Mouse (Mus musculus) gastrocnemius, postnatal 10 days (tissue): ENCODE data around the gene Ermard. TPM values are rescaled to one million over a fixed set of nuclear protein-coding genes. Genes with fewer than 3 reads are reported as not detected.
"Not testable (repeated sequence)": the region's sequence is repeated elsewhere in the genome, so short reads cannot be mapped to it uniquely, and the experiment has no call there.

Experiments used
- DNase-seq: peaks from one replicate; pipeline ENCODE4 v3.0.0; 2021; ENCODE audit warnings: mixed read lengths
- long read RNA-seq, 2 experiments: library from polyadenylated mRNA; stranded (forward); transcript quantifications; one replicate each; pipeline ENCODE4 v2.0.0; 2021
- total RNA-seq, 2 experiments: library from RNA; stranded (reverse); gene quantifications; 2 replicates each; pipeline ENCODE4 v1.2.3; 2021

Gene Ermard
- 10 to 100 TPM; 24.7 to 41.4 TPM for total RNA-seq
- long read RNA-seq, experiment 1, partial matches to known transcripts: 2 of 15 reads
- long read RNA-seq, experiment 1, other reads (novel, unspliced or antisense): 13 of 15 reads
- long read RNA-seq, experiment 2, partial matches to known transcripts: 1 of 13 reads
- long read RNA-seq, experiment 2, other reads (novel, unspliced or antisense): 8 of 13 reads

GRCm38 (mm10) chr17:15041175-15041729, at the start of gene Ermard, which contains the start of the genes Tcte3 and Gm3448:
Gene Ermard, plus strand, starts transcription at chr17:15041208.
Gene Tcte3, minus strand, starts transcription at chr17:15041488.
Gene Gm3448, minus strand, starts transcription at chr17:15041537.
- DNase-seq: peak; percentile 15

- not testable (repeated sequence) for DNase-seq
Observed at GRCm38 (mm10) chr17:14992522-14993138, 48.4 kb upstream of the Ermard start.

- not testable (repeated sequence) for DNase-seq
Observed at GRCm38 (mm10) chr17:14993139-14993832, 47.7 kb upstream of the Ermard start.

- DNase-seq: not testable (repeated sequence)
Observed at GRCm38 (mm10) chr17:14994140-14994539, 46.9 kb upstream of the Ermard start.

GRCm38 (mm10) chr17:15000047-15000446, 41.0 kb upstream of the Ermard start:
- not testable (repeated sequence) for DNase-seq

GRCm38 (mm10) chr17:15009088-15009487, 31.9 kb upstream of the Ermard start:
- not testable (repeated sequence) for DNase-seq

GRCm38 (mm10) chr17:15009706-15010413, 31.1 kb upstream of the Ermard start, which contains the start of gene Gm3435:
Gene Gm3435, plus strand, starts transcription at chr17:15010176.
- DNase-seq: not testable (repeated sequence)

GRCm38 (mm10) chr17:15021503-15022220, 19.3 kb upstream of the Ermard start:
- DNase-seq: not testable (repeated sequence)

- not testable (repeated sequence) for DNase-seq
Observed at GRCm38 (mm10) chr17:15023878-15024492, 17.0 kb upstream of the Ermard start.

GRCm38 (mm10) chr17:15024502-15025193, 16.4 kb upstream of the Ermard start:
- DNase-seq: not testable (repeated sequence)

GRCm38 (mm10) chr17:15025513-15025912, 15.5 kb upstream of the Ermard start:
- DNase-seq: not testable (repeated sequence)

- DNase-seq: not testable (repeated sequence)
Observed at GRCm38 (mm10) chr17:15031414-15031813, 9.6 kb upstream of the Ermard start.

GRCm38 (mm10) chr17:15040455-15040854, 553 bp upstream of the Ermard start:
- DNase-seq: not testable (repeated sequence)

- DNase-seq: not testable (repeated sequence)
Observed at GRCm38 (mm10) chr17:15050338-15050737, 9.3 kb downstream of the Ermard start.

- DNase-seq: not testable (repeated sequence)
Observed at GRCm38 (mm10) chr17:15052766-15053165, 11.8 kb downstream of the Ermard start.

GRCm38 (mm10) chr17:15053183-15053828, 12.3 kb downstream of the Ermard start:
- DNase-seq: not testable (repeated sequence)

GRCm38 (mm10) chr17:15053829-15054200, 12.8 kb downstream of the Ermard start:
- peak; percentile 0 for DNase-seq

GRCm38 (mm10) chr17:15055925-15056324, 14.9 kb downstream of the Ermard start:
- peak; percentile 1 for DNase-seq

GRCm38 (mm10) chr17:15058161-15058591, 17.2 kb downstream of the Ermard start:
- DNase-seq: peak; percentile 5

GRCm38 (mm10) chr17:15059646-15060045, 18.6 kb downstream of the Ermard start:
- DNase-seq: peak; percentile 2
